Mouse (Mus musculus) stomach, embryonic 16.5 days (tissue): Measurements from ENCODE around the gene Mok. TPM values are rescaled to one million over a fixed set of nuclear protein-coding genes. Genes with fewer than 3 reads are reported as not detected.

Source experiments
- ATAC-seq: fragments of 200-750 bp; cut with Nextera tagmentation; 2 replicates; pipeline ENCODE4 v1.8.0; 2017; ENCODE audit warnings: moderate number of reproducible peaks, moderate TSS enrichment; ENCODE audit not compliant: insufficient read depth, low FRiP score
- H3K27ac ChIP-seq: fragments of 300-500 bp; sonication (generic); 2 replicates; pipeline ENCODE4 v1.5.1; 2014; ENCODE audit warnings: low read length
- H3K27me3 ChIP-seq: fragments of 300-500 bp; sonication (generic); 2 replicates; pipeline ENCODE4 v1.6.1; 2014; ENCODE audit warnings: low read length, control low read depth, mixed read lengths; ENCODE audit not compliant: control insufficient read depth, insufficient read depth
- H3K36me3 ChIP-seq: fragments of 300-500 bp; sonication (generic); 2 replicates; pipeline ENCODE4 v1.6.1; 2014; ENCODE audit warnings: low read length; ENCODE audit not compliant: control insufficient read depth, insufficient read depth
- H3K4me1 ChIP-seq: fragments of 300-500 bp; sonication (generic); 2 replicates; pipeline ENCODE4 v1.6.1; 2014; ENCODE audit warnings: low read length, control low read depth, mixed read lengths; ENCODE audit not compliant: control insufficient read depth, insufficient read depth
- H3K4me2 ChIP-seq: fragments of 300-500 bp; sonication (generic); 2 replicates; pipeline ENCODE4 v1.6.1; 2014; ENCODE audit warnings: low read depth, low read length, mixed read lengths
- H3K4me3 ChIP-seq: fragments of 300-500 bp; sonication (generic); replicated peaks from 2 replicates; pipeline ENCODE4 v1.5.1; 2014; ENCODE audit warnings: mild to moderate bottlenecking, low read length
- H3K9ac ChIP-seq: fragments of 300-500 bp; sonication (generic); 2 replicates; pipeline ENCODE4 v1.6.1; 2014; ENCODE audit warnings: low read length
- H3K9me3 ChIP-seq: fragments of 300-500 bp; sonication (generic); replicated peaks from 2 replicates; pipeline ENCODE4 v1.6.1; 2016; ENCODE audit warnings: low read length, control low read depth; ENCODE audit not compliant: control insufficient read depth
- WGBS: fragments of 180-500 bp; shearing (Covaris S2); extraction: QIAGEN DNeasy Blood & Tissue Kit; methylation state at CpG from one replicate; pipeline ENCODE4 v1.1.7; 2014; 5-methylcytosine and 5-hydroxymethylcytosine counted together
- polyA plus RNA-seq: library from polyadenylated mRNA; unstranded; fragments of >200 nt; fragmentation: Nextera tagmentation; extraction: Ambion mirVana; gene quantifications from 2 replicates; pipeline ENCODE4 v1.2.1, GENCODE M21; 2015

Mok gene
- polyA plus RNA-seq, 1 experiment from 2014 or later: 2.9 TPM

- H3K9me3 ChIP-seq: no peaks in the 10 kb centered on the region
- no peak overlapping the region for H3K4me3 ChIP-seq
- no peaks in the 10 kb centered on the region for H3K4me1 ChIP-seq
- no peak overlapping the region for H3K4me2 ChIP-seq
- H3K27ac ChIP-seq: no peak overlapping the region
- ATAC-seq: no peak
- H3K9ac ChIP-seq: no peak overlapping the region
- no peaks in the 10 kb centered on the region for H3K36me3 ChIP-seq
- WGBS: 88% methylated on average over 7 of the region's 7 CpGs
- H3K27me3 ChIP-seq: no peaks in the 10 kb centered on the region
Measured at GRCm38 (mm10) chr12:110822366-110822765, 18.4 kb downstream of the Mok start.

DNA sequence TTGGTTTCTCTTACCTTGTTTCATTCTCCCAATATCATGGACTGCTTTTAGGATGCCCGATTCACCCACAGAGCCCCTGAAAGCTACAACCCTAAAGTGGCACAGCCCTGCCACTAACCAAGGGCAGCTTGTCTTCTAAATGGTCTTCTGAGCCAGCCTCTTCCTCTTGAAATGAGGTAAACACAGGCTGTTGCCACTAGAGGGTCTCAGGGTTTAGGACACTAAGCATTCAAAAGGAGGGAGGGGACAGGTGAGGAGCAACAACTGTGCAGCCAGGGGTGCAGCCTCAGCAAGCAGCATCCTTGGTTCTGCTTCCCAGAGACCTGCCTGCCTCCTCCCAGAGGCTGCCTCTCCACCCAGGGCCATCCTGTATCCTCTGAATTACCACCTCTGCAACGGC is 19.0 kb downstream of the Mok start:
- H3K27me3 ChIP-seq: no peaks in the 10 kb centered on the region
- no peak overlapping the region for H3K4me3 ChIP-seq
- ATAC-seq: no peak
- H3K4me1 ChIP-seq: no peaks in the 10 kb centered on the region
- no peaks in the 10 kb centered on the region for H3K36me3 ChIP-seq
- no peak overlapping the region for H3K27ac ChIP-seq
- no peak overlapping the region for H3K4me2 ChIP-seq
- H3K9me3 ChIP-seq: no peaks in the 10 kb centered on the region
- no peak overlapping the region for H3K9ac ChIP-seq
- 79% methylated on average over 2 of the region's 2 CpGs for WGBS

DNA sequence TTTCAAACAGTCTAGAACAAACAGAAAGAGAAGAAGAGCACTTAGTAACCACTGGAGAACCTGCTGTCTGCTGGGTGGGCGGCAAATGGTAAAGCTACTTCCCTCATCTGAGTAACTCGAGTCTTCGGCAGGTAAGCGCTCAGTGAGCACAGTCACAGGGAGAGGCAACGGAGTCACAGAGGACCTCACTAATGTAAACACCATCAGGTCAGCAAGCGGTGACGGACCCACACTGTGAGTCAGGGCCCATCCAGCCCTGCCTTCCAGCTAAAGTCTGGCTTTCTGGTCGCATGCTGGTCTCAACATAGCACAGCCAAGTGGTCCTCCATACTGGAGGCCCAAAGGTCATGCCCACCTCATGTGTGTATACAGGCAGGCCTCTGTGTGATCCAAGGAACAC is 21.4 kb downstream of the Mok start:
- Histone ChIP-seq H3K4me1 (peaks cover 6% of the 10 kb centered on the region; the same call in 1 of the 2 replicates), H3K4me3 (no peak overlapping the region), H3K9me3 (no peaks in the 10 kb centered on the region), H3K27ac (no peak overlapping the region), H3K36me3 (no peaks in the 10 kb centered on the region), H3K9ac (no peak overlapping the region), H3K4me2 (no peak overlapping the region), H3K27me3 (no peaks in the 10 kb centered on the region)
- 46% methylated on average over 8 of the region's 8 CpGs for WGBS
- ATAC-seq: peak; percentile 66; the same call in 1 of the 2 replicates

DNA sequence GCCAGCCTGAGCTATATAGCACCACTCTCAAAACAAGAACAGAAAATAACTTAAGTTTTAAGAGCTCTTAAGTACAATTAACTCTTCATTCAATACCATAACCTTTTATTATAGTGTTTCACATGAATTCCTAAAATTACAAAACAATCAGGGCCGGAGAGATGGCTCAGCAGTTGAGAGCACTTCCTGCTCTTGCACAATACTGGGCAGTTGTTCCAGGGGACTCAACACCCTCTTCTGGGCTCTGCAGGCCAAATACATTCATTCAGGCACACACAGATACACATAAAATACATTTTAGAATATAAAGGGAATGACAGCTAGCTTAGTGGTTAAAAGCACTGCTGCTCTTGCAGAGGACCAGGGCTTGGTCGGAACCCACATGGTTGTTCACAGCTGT is 23.9 kb downstream of the Mok start:
- Histone ChIP-seq H3K36me3 (no peaks in the 10 kb centered on the region), H3K4me1 (peaks cover 6% of the 10 kb centered on the region; the same call in 1 of the 2 replicates), H3K4me2 (no peak overlapping the region), H3K27me3 (no peaks in the 10 kb centered on the region), H3K27ac (no peak overlapping the region), H3K9ac (no peak overlapping the region), H3K4me3 (no peak overlapping the region), H3K9me3 (no peaks in the 10 kb centered on the region)
- ATAC-seq: no peak
- 82% methylated on average over 2 of the region's 2 CpGs for WGBS

GRCm38 (mm10) chr12:110814924-110815323 is 25.8 kb downstream of the Mok start:
- Histone ChIP-seq H3K9me3 (no peaks in the 10 kb centered on the region), H3K36me3 (no peaks in the 10 kb centered on the region), H3K4me3 (no peak overlapping the region), H3K4me2 (no peak overlapping the region), H3K9ac (no peak overlapping the region), H3K27me3 (no peaks in the 10 kb centered on the region), H3K27ac (peak overlapping the region; percentile 16; the same call in 1 of the 2 replicates), H3K4me1 (peaks cover 6% of the 10 kb centered on the region; the same call in 1 of the 2 replicates)
- peak; percentile 59; the same call in 1 of the 2 replicates for ATAC-seq
- 37% methylated on average over 17 of the region's 17 CpGs for WGBS

DNA sequence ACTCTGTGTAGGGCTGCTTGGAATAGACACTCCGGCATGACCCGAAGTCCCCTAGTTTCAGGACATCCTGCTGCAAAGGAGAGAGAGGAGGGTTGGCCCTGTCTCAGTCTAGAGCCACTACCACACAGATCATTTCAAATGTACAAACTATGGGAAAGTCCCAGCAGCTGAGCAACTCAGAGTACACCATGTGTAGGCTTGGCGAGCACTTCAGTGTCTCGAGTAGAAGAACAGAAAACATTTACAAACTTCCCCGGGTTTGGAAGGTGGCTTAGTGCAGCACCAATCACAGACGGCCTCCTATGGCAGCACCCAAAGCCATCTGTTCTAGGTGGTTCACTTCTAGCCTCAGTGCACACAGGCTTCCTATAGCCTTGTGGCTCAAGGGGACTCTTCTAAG is 27.1 kb downstream of the Mok start:
- Histone ChIP-seq H3K4me2 (no peak overlapping the region), H3K4me1 (peaks cover 9% of the 10 kb centered on the region; the same call in 1 of the 2 replicates), H3K4me3 (no peak overlapping the region), H3K36me3 (no peaks in the 10 kb centered on the region), H3K9ac (no peak overlapping the region), H3K27me3 (no peaks in the 10 kb centered on the region), H3K27ac (no peak overlapping the region), H3K9me3 (no peaks in the 10 kb centered on the region)
- no peak for ATAC-seq
- WGBS: 88% methylated on average over 6 of the region's 6 CpGs

DNA sequence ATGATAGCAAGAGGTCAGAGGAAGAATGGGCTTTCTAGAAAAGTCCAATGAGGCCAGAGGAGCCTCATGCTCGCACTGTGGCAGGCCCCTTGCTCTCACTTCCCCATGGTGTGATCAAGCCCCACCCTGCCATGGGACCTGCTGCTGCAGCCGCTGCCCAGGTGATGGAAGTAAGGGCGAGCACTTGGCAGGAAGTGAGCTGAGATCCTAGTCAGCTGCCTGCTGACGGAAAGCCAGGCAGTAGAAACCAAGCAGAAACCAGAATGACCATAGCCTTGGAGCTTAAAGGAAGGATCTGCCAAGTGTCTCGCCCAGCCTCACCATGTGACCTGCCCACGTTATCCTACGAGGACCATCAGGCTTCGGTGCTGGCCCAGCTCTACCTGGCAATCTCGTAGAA is 27.6 kb downstream of the Mok start:
- Histone ChIP-seq H3K4me2 (no peak overlapping the region), H3K36me3 (no peaks in the 10 kb centered on the region), H3K4me3 (no peak overlapping the region), H3K9me3 (no peaks in the 10 kb centered on the region), H3K4me1 (peaks cover 12% of the 10 kb centered on the region; the same call in 1 of the 2 replicates), H3K27me3 (no peaks in the 10 kb centered on the region), H3K27ac (no peak overlapping the region), H3K9ac (no peak overlapping the region)
- ATAC-seq: no peak
- WGBS: 86% methylated on average over 9 of the region's 9 CpGs

DNA sequence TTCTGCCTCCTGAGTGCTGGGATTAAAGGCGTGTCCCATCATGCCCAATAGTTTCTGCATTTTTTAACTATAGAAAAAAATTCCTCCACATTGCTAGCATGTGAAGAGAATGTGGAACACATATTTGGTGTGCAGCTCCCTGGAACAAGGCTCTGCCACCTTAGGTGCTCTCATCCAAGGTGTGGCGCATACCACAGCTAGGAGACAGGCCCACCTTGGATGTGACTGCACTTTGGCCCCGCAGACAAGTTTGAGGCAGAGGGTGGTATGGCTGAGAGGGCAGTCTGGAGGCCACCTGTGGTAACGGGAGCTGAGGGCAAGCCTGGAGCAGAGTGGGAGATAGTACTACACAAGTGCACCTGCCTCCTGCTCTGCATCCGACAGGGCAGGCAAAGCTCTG is 31.9 kb downstream of the Mok start:
- H3K4me3 ChIP-seq: no peak overlapping the region
- H3K36me3 ChIP-seq: no peaks in the 10 kb centered on the region
- H3K9ac ChIP-seq: no peak overlapping the region
- WGBS: 73% methylated on average over 5 of the region's 5 CpGs
- H3K4me2 ChIP-seq: no peak overlapping the region
- 0 out of 2 replicates have a peak, but pooled peaks cover 6% of the 10 kb centered on the region for H3K4me1 ChIP-seq
- no peak for ATAC-seq
- peak overlapping the region; percentile 1; the same call in 1 of the 2 replicates for H3K27ac ChIP-seq
- H3K9me3 ChIP-seq: no peaks in the 10 kb centered on the region
- H3K27me3 ChIP-seq: no peaks in the 10 kb centered on the region

- no peak overlapping the region for H3K9ac ChIP-seq
- ATAC-seq: no peak
- H3K36me3 ChIP-seq: no peaks in the 10 kb centered on the region
- H3K4me3 ChIP-seq: no peak overlapping the region
- no peak overlapping the region for H3K4me2 ChIP-seq
- 0 out of 2 replicates have a peak, but pooled peaks cover 6% of the 10 kb centered on the region for H3K4me1 ChIP-seq
- peak overlapping the region; percentile 52; the same call in 1 of the 2 replicates for H3K27ac ChIP-seq
- WGBS: 70% methylated on average over 10 of the region's 10 CpGs
- H3K27me3 ChIP-seq: no peaks in the 10 kb centered on the region
- no peaks in the 10 kb centered on the region for H3K9me3 ChIP-seq
Measured at GRCm38 (mm10) chr12:110808430-110808829, 32.3 kb downstream of the Mok start.
